Mouse (Mus musculus): Measurements from ENCODE around the gene Ubc.

DNA sequence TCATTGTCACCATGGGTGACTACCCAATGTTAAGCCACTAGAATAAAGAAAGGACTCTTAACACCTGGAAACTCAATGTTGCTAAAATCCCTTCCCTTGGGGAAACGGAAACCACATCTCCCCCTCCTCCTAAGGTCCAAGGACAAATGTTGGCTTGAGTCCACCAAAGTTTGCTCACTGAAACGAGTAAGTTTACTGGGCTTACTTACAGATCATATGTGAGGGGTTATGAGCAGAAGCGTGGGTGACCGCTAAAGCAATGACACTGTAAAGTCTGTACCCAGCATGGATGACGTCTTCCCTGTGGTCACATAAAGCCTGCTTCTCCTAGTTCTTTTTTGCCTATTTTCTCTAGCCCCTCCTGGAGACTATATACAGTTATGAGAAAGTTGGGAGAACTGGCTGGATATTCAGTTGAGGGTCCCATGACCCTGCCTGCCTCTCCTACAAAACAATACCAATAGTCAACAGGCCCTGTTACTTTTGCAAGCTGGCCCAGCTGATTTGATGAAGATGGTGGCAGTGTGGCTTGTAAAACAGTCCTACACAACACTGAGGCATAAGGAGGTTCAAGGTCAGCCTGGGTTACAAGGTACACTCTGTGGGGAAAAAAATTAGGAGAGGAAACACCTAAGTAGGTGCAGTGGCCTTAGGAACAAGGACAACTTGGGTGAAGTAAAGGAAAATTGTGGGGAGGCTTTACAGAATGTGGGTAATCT is 7.9 kb downstream of the Ubc start:
- TF ChIP-seq CTCF (IDR thresholded peaks at IDR 0.05; ENCODE audit: borderline replicate concordance, control insufficient read depth, extremely low read depth, insufficient read depth, low read length, poor library complexity) = no peak
- TF ChIP-seq POLR2A (IDR thresholded peaks at IDR 0.05; ENCODE audit: control insufficient read depth, extremely low read depth, insufficient read depth, low read length, poor library complexity) = no peak
